Mouse (Mus musculus): ENCODE measurements around the gene Lamc1.

The Lamc1 gene

GRCm38 (mm10) chr1:153265579-153265978 is 67.0 kb downstream of the Lamc1 start:
- no peak for DNase-seq (ENCODE audit: low read depth, low spot score)

- no peak for DNase-seq (ENCODE audit: low read depth, low spot score)
These were observed 67.5 kb downstream of the Lamc1 start for GRCm38 (mm10) chr1:153265066-153265465.

- no peak for DNase-seq (ENCODE audit: low read depth, low spot score)
These were observed 72.8 kb downstream of the Lamc1 start for GRCm38 (mm10) chr1:153259752-153260300.

GRCm38 (mm10) chr1:153252540-153253210 is 79.9 kb downstream of the Lamc1 start:
- no peak for DNase-seq (ENCODE audit: low read depth, low spot score)

- no peak for DNase-seq (ENCODE audit: low read depth, low spot score)
These were observed 80.9 kb downstream of the Lamc1 start for GRCm38 (mm10) chr1:153251590-153252206.

- no peak for DNase-seq (ENCODE audit: low read depth, low spot score)
These were observed 91.2 kb downstream of the Lamc1 start for GRCm38 (mm10) chr1:153241346-153241745.

GRCm38 (mm10) chr1:153235576-153235975 is 97.0 kb downstream of the Lamc1 start:
- no peak for DNase-seq (ENCODE audit: low read depth, low spot score)

GRCm38 (mm10) chr1:153231681-153232080 is 100.9 kb downstream of the Lamc1 start:
- DNase-seq (ENCODE audit: low read depth, low spot score): no peak

GRCm38 (mm10) chr1:153227916-153228315 is 104.7 kb downstream of the Lamc1 start:
- no peak for DNase-seq (ENCODE audit: low read depth, low spot score)

GRCm38 (mm10) chr1:153227096-153227495 is 105.5 kb downstream of the Lamc1 start:
- DNase-seq (ENCODE audit: low read depth, low spot score): no peak

- DNase-seq (ENCODE audit: low read depth, low spot score): no peak
These were observed 106.5 kb downstream of the Lamc1 start for GRCm38 (mm10) chr1:153225786-153226725.

GRCm38 (mm10) chr1:153224331-153224730 is 108.3 kb downstream of the Lamc1 start:
- no peak for DNase-seq (ENCODE audit: low read depth, low spot score)

GRCm38 (mm10) chr1:153219376-153219775 is 113.2 kb downstream of the Lamc1 start:
- no peak for DNase-seq (ENCODE audit: low read depth, low spot score)

- DNase-seq (ENCODE audit: low read depth, low spot score): no peak
These were observed 116.1 kb downstream of the Lamc1 start for GRCm38 (mm10) chr1:153216516-153216915.

- no peak for DNase-seq (ENCODE audit: low read depth, low spot score)
These were observed 116.9 kb downstream of the Lamc1 start for GRCm38 (mm10) chr1:153215676-153216075.

- DNase-seq (ENCODE audit: low read depth, low spot score): no peak
These were observed 121.6 kb downstream of the Lamc1 start for GRCm38 (mm10) chr1:153210992-153211391.

- DNase-seq (ENCODE audit: low read depth, low spot score): no peak
These were observed 122.4 kb downstream of the Lamc1 start for GRCm38 (mm10) chr1:153210198-153210597.

GRCm38 (mm10) chr1:153202195-153202594 is 130.4 kb downstream of the Lamc1 start:
- no peak for DNase-seq (ENCODE audit: low read depth, low spot score)

GRCm38 (mm10) chr1:153201448-153201847 is 131.1 kb downstream of the Lamc1 start:
- DNase-seq (ENCODE audit: low read depth, low spot score): no peak

GRCm38 (mm10) chr1:153197316-153197850 is 135.2 kb downstream of the Lamc1 start:
- DNase-seq (ENCODE audit: low read depth, low spot score): no peak

- DNase-seq (ENCODE audit: low read depth, low spot score): no peak
These were observed 139.6 kb downstream of the Lamc1 start for GRCm38 (mm10) chr1:153192945-153193344.

- DNase-seq (ENCODE audit: low read depth, low spot score): no peak
These were observed 140.2 kb downstream of the Lamc1 start for GRCm38 (mm10) chr1:153192379-153192778.

Measured in embryo, embryonic 11.5 days (tissue).